Mouse (Mus musculus) midbrain, embryonic 15.5 days (tissue): ENCODE data around the gene Cpe. TPM values are rescaled to one million over a fixed set of nuclear protein-coding genes. Genes with fewer than 3 reads are reported as not detected.
"Not testable (repeated sequence)": the region's sequence is repeated elsewhere in the genome, so short reads cannot be mapped to it uniquely, and the experiment has no call there.

Source experiments
- ATAC-seq: fragments of 200-750 bp; cut with Nextera tagmentation; replicated peaks from 2 replicates; pipeline ENCODE4 v1.8.0; 2017; ENCODE audit warnings: moderate TSS enrichment
- H3K27ac ChIP-seq: fragments of 300-500 bp; sonication (generic); 2 replicates; pipeline ENCODE4 v1.5.1; 2015; ENCODE audit warnings: mild to moderate bottlenecking, inconsistent platforms
- H3K27me3 ChIP-seq: fragments of 300-500 bp; sonication (generic); replicated peaks from 2 replicates; pipeline ENCODE4 v1.6.1; 2015; ENCODE audit warnings: inconsistent platforms
- H3K36me3 ChIP-seq: fragments of 300-500 bp; sonication (generic); replicated peaks from 2 replicates; pipeline ENCODE4 v1.6.1; 2015; ENCODE audit warnings: inconsistent platforms
- H3K4me1 ChIP-seq: fragments of 300-500 bp; sonication (generic); 2 replicates; pipeline ENCODE4 v1.6.1; 2015; ENCODE audit warnings: inconsistent platforms
- H3K4me2 ChIP-seq: fragments of 300-500 bp; sonication (generic); 2 replicates; pipeline ENCODE4 v1.6.1; 2015; ENCODE audit warnings: inconsistent platforms, mild to moderate bottlenecking, moderate library complexity
- H3K4me3 ChIP-seq: fragments of 300-500 bp; sonication (generic); 2 replicates; pipeline ENCODE4 v1.5.1; 2015; ENCODE audit warnings: mild to moderate bottlenecking, inconsistent platforms
- H3K9ac ChIP-seq: fragments of 300-500 bp; sonication (generic); 2 replicates; pipeline ENCODE4 v1.6.1; 2015; ENCODE audit warnings: mild to moderate bottlenecking, inconsistent platforms
- H3K9me3 ChIP-seq: fragments of 300-500 bp; sonication (generic); 2 replicates; pipeline ENCODE4 v1.6.1; 2016; ENCODE audit warnings: inconsistent platforms
- WGBS: fragments of 180-500 bp; shearing (Covaris S2); methylation state at CpG from one replicate; pipeline ENCODE4 v1.1.7; 2015; ENCODE audit warnings: mixed read lengths; 5-methylcytosine and 5-hydroxymethylcytosine counted together
- polyA plus RNA-seq: library from polyadenylated mRNA; unstranded; fragments of >200 nt; fragmentation: Nextera tagmentation; extraction: Ambion mirVana; gene quantifications from 2 replicates; pipeline ENCODE4 v1.2.1, GENCODE M21; 2015

Cpe gene
- polyA plus RNA-seq, 1 experiment from 2014 or later, result 862 TPM

DNA sequence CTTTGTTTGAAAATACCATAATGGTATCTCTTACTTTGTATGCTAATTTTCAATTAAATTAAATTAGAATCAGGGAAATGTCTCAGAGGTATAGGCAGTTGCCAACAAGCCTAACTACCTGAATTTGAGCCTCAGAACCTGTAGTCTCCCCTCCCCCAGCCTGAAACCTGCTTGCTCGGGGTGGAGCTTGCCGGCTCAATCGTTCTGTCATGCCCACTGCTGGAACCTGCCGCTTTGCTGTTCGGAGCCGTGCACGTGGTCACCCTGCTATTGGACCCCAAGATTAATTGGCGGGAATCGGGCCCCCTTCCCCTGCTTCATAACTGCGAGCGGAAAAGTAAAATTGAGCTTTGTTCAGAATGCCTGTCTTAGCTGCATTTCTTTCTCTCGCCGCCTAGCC is 26.5 kb downstream of the Cpe start:
- peaks cover 16% of the 10 kb centered on the region for H3K4me1 ChIP-seq
- H3K36me3 ChIP-seq, H3K4me2 ChIP-seq, H3K27ac ChIP-seq, H3K4me3 ChIP-seq, H3K9me3 ChIP-seq, ATAC-seq, H3K27me3 ChIP-seq, H3K9ac ChIP-seq: not testable (repeated sequence)
- 63% methylated on average over 13 of the region's 13 CpGs for WGBS

DNA sequence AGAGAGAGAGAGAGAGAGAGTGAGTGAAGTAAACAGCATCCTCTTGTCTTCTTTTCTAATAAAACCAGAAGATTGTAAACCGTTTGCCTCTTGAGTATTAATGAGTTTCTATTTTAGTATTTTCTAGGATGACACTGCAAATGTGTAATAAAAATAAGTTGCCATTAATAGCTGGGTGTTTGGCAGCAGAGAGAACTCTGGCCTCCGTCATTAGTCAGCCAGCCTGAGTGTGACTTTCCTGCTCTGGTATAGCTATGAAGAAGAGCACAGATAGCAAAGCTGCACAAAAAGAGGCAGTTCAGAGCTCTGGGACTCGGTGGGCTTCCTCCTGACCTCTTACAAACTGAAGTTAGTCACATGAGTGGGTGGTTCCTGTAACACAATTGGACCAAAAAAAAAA is 27.3 kb downstream of the Cpe start:
- Histone ChIP-seq H3K4me1 (peaks cover 20% of the 10 kb centered on the region), H3K9ac (no peak overlapping the region), H3K4me2 (no peak overlapping the region), H3K36me3 (no peaks in the 10 kb centered on the region), H3K27ac (no peak overlapping the region), H3K9me3 (no peaks in the 10 kb centered on the region), H3K27me3 (no peaks in the 10 kb centered on the region), H3K4me3 (no peak overlapping the region)
- 59% methylated on average over 3 of the region's 3 CpGs for WGBS
- no peak for ATAC-seq

DNA sequence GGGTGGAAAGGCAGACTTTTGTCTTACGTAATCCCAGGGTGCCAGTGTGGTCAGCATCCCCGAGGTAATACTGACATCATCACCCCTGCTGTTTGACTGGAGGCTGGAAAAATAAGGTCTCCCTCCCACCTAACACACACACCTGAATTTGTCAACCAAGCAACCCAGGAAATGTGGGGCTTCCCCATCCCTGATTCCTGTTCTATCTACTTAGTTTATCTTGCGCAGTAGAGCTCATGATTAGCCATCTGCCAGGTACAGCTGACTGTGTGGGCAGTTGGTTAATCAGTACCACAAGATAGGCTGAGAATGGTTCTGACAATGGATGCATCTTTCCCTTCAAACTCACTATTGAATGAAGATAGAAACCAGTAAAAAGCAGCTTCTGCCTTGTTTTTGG is 28.0 kb downstream of the Cpe start:
- Histone ChIP-seq H3K4me3 (no peak overlapping the region), H3K27ac (no peak overlapping the region), H3K4me1 (peaks cover 25% of the 10 kb centered on the region), H3K27me3 (no peaks in the 10 kb centered on the region), H3K36me3 (no peaks in the 10 kb centered on the region), H3K4me2 (no peak overlapping the region), H3K9ac (no peak overlapping the region), H3K9me3 (no peaks in the 10 kb centered on the region)
- WGBS, result 57% methylated on average over 3 of the region's 3 CpGs
- no peak for ATAC-seq

DNA sequence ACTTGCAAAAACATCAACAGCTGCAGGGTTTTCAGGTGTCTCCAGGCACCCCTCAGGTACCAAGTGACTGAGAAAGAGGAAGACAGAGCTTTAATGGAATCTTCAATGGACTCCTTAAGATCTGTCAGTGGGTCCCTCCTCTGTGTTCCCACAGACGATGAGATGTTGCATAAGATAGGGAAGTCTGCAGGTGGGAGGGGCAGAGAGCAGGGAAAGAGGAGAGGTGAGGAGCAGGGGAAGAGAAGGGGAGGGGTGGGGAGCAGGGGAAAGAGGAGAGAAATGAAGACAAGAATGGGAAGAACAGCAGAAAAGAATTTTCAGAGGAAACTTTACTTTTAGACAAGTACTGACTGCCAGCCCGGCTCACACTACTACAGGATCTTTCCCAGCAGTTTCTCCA is 28.5 kb downstream of the Cpe start:
- Histone ChIP-seq H3K9ac (no peak overlapping the region), H3K4me1 (peaks cover 29% of the 10 kb centered on the region), H3K9me3 (no peaks in the 10 kb centered on the region), H3K27me3 (no peaks in the 10 kb centered on the region), H3K4me2 (no peak overlapping the region), H3K27ac (no peak overlapping the region), H3K36me3 (no peaks in the 10 kb centered on the region), H3K4me3 (no peak overlapping the region)
- ATAC-seq, result 0 out of 2 replicates have a peak, but pooled peaks have one; percentile 8
- WGBS, result 41% methylated on average over 2 of the region's 2 CpGs

DNA sequence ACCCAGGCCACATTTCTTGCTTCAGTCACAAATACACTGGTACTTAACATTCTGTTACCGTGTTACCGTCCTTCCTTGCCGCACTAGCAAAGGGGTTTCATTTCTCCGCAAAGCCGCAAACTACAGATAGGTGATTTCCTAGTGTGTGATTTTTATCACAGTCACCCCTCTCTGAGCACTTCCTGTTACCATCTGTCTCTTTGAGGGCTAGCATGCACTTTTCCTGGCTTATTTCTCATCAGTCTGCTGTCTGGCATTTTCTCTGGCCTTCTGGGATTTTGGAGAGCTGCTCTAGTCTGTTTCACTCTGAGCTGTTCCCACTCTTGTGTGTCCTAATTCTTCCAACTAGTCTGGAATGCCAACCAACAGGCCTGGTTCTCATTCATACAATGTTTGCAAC is 33.8 kb downstream of the Cpe start:
- Histone ChIP-seq H3K27me3 (no peaks in the 10 kb centered on the region), H3K4me3 (no peak overlapping the region), H3K4me1 (peaks cover 45% of the 10 kb centered on the region), H3K4me2 (no peak overlapping the region), H3K27ac (peak overlapping the region; percentile 48), H3K36me3 (0 out of 2 replicates have a peak, but pooled peaks cover 4% of the 10 kb centered on the region), H3K9ac (no peak overlapping the region), H3K9me3 (no peaks in the 10 kb centered on the region)
- ATAC-seq, result no peak
- 70% methylated on average over 5 of the region's 5 CpGs for WGBS

DNA sequence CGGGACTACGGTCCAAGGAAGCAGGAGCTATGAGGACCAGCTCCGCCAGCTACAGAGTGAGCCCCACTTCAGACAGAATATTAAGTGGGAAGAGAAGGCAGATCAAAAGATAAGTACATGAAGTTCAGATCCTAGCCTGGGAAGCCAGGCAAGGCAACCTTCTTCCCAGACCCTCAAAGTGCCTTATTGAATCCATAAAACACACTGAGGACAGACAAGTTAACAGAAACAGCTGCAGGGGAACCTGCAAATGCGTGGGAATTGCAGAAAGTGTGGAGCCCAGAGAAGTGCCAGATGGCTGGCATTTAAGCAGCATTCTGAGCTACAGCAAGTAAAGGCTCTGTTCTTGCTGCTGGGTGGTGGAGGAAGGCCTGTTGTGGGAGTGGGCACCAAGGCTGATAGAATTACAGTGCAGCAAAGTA is 34.9 kb downstream of the Cpe start:
- Histone ChIP-seq H3K4me3 (no peak overlapping the region), H3K27ac (peak overlapping the region; percentile 43), H3K9ac (no peak overlapping the region), H3K36me3 (0 out of 2 replicates have a peak, but pooled peaks cover 4% of the 10 kb centered on the region), H3K4me2 (no peak overlapping the region), H3K4me1 (peaks cover 45% of the 10 kb centered on the region), H3K27me3 (no peaks in the 10 kb centered on the region), H3K9me3 (no peaks in the 10 kb centered on the region)
- peak; percentile 57 for ATAC-seq
- WGBS, result 30% methylated on average over 4 of the region's 4 CpGs

DNA sequence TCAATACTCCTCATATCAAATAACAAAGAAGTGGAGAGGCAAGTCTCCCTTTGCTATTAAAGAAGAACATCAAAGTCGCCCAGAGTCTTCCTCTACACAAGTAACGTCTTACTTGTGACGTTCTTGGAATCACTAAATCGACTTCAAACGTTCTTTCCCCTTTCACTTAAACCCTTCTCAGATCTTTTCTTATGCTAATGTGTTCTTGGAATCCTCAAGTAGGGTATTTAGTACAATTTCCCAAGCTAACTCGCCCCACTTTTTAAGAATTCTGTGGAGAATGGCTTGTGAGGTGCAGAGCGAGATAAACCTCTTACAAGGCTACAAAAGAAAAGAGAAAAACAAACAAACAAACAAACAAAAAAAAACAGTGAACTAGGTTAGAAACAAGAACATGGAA is 35.3 kb downstream of the Cpe start:
- Histone ChIP-seq H3K9me3 (no peaks in the 10 kb centered on the region), H3K9ac (no peak overlapping the region), H3K4me2 (no peak overlapping the region), H3K27me3 (no peaks in the 10 kb centered on the region), H3K4me3 (no peak overlapping the region), H3K4me1 (peaks cover 45% of the 10 kb centered on the region), H3K27ac (peak overlapping the region; percentile 43), H3K36me3 (0 out of 2 replicates have a peak, but pooled peaks cover 4% of the 10 kb centered on the region)
- 7% methylated on average over 7 of the region's 7 CpGs for WGBS
- no peak for ATAC-seq

DNA sequence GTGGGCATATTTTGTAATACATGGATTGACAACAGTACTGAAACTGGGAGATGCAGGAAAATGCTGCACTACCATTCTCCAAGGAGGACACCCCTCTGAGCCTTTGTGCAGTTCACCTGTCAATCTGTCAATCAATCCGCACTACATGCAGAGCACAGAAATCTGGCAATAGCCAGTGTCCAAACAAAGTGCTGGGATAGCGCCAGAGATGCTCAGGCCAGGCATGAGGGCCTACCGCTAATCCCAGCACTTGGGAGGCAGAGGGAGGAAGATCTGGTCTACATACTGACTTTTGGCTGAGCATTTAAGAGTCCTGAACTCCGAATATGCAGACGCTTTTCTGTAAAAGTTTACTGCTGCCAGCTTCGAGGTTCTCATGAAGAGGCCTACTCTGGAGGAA is 37.0 kb downstream of the Cpe start:
- H3K4me2 ChIP-seq, result no peak overlapping the region
- H3K4me3 ChIP-seq, result no peak overlapping the region
- H3K27me3 ChIP-seq, result no peaks in the 10 kb centered on the region
- 0 out of 2 replicates have a peak, but pooled peaks cover 4% of the 10 kb centered on the region for H3K36me3 ChIP-seq
- no peak overlapping the region for H3K9ac ChIP-seq
- no peaks in the 10 kb centered on the region for H3K9me3 ChIP-seq
- ATAC-seq, result no peak
- H3K27ac ChIP-seq, result no peak overlapping the region
- WGBS, result 59% methylated on average over 6 of the region's 6 CpGs
- peaks cover 37% of the 10 kb centered on the region for H3K4me1 ChIP-seq

DNA sequence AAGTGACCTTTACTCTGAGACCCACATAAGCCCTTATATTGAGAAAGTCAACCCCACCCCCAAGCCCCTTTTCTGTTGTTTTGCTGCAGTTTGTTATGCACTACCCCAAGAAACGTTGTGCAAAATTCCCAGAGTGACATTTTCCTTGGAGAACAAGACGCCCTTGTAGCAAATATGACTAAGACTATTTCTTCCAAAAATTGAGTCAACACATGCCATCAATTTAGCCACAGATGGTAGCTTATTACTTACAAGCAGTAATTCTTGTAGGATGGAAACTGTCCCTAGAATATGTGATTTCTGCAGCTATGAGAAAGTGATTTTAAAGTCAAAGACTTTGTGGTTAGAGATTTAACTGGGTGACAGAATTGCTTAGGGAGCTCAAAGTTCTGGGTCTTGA is 37.8 kb downstream of the Cpe start:
- 74% methylated on average over 2 of the region's 2 CpGs for WGBS

DNA sequence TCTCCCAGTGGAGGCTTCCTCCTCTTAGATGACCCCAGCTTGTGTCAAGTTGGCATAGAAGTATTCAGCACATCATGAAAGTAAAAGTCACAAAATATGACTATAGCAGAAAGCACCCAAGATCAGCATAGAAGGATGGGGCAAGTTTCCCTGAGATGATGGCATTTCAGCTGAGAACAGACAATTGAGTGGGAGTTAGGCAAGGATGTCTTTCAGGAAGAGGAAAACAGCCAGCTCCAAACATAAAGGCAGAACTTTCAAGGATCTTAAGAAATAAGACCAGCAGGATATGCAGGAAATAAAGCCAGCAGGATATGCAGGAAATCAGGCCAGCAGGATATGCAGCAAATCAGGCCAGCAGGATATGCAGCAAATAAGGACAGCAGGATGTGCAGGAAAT is 40.6 kb downstream of the Cpe start:
- Histone ChIP-seq H3K27me3 (no peaks in the 10 kb centered on the region), H3K27ac (no peak overlapping the region), H3K4me2 (no peak overlapping the region), H3K9ac (no peak overlapping the region), H3K36me3 (0 out of 2 replicates have a peak, but pooled peaks cover 4% of the 10 kb centered on the region), H3K4me3 (no peak overlapping the region), H3K4me1 (peaks cover 8% of the 10 kb centered on the region; the same call in 1 of the 2 replicates), H3K9me3 (no peaks in the 10 kb centered on the region)
- no peak for ATAC-seq

More for the DNA sequence above, 37.8 kb downstream of the Cpe start:
- H3K9ac ChIP-seq, result no peak overlapping the region
- no peak overlapping the region for H3K4me2 ChIP-seq
- no peak overlapping the region for H3K27ac ChIP-seq
- H3K36me3 ChIP-seq, result 0 out of 2 replicates have a peak, but pooled peaks cover 4% of the 10 kb centered on the region
- no peaks in the 10 kb centered on the region for H3K9me3 ChIP-seq
- H3K4me1 ChIP-seq, result peaks cover 33% of the 10 kb centered on the region
- ATAC-seq, result no peak
- H3K27me3 ChIP-seq, result no peaks in the 10 kb centered on the region
- H3K4me3 ChIP-seq, result no peak overlapping the region

DNA sequence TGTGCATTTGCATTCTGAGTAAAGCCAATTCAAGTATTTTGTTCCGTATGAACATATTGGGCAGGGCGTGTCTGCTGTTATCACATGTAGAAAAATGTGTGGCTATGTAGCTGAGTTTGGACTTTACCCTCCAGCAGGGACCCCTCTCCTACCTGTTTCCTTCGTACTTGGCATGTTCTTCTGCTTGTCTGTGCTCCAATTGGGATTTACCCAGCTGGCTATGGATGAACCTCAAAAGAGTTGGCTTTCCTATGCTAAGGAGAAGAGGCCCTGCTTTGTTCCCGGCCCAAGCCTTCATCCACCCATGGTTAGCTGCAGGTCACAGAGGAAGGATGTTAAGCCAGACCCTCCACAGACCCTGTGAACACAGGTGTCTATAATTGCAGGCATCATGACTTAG is 44.8 kb downstream of the Cpe start:
- 85% methylated on average over 4 of the region's 4 CpGs for WGBS
- no peak overlapping the region for H3K9ac ChIP-seq
- H3K36me3 ChIP-seq, result no peaks in the 10 kb centered on the region
- ATAC-seq, result no peak
- no peak overlapping the region for H3K4me2 ChIP-seq
- no peak overlapping the region for H3K4me3 ChIP-seq
- no peaks in the 10 kb centered on the region for H3K27me3 ChIP-seq
- H3K27ac ChIP-seq, result no peak overlapping the region
- peaks cover 11% of the 10 kb centered on the region for H3K4me1 ChIP-seq
- H3K9me3 ChIP-seq, result no peaks in the 10 kb centered on the region

DNA sequence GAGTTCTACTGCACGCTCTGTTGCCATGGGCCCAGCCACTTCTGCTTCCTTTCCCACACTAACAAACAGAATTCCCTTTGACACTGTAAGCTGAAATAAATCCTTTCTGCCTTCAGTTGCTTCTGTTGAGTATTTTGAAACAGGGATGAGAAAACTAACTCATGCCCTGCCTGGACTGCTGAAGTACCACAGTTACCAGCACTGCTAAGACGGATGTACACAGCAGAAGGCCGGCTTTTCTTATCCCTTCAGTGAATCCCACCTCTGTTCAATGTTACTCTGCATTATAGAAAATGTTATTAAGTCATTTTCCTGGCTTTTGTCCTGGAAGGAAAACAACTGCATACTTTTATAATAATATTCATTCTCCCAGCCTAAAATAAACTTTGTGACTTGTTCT is 45.7 kb downstream of the Cpe start:
- no peak for ATAC-seq
- Histone ChIP-seq H3K4me1 (peaks cover 11% of the 10 kb centered on the region), H3K9ac (no peak overlapping the region), H3K27me3 (no peaks in the 10 kb centered on the region), H3K4me3 (no peak overlapping the region), H3K4me2 (no peak overlapping the region), H3K9me3 (no peaks in the 10 kb centered on the region), H3K36me3 (no peaks in the 10 kb centered on the region), H3K27ac (no peak overlapping the region)
- WGBS, result 86% methylated on average over 3 of the region's 3 CpGs

DNA sequence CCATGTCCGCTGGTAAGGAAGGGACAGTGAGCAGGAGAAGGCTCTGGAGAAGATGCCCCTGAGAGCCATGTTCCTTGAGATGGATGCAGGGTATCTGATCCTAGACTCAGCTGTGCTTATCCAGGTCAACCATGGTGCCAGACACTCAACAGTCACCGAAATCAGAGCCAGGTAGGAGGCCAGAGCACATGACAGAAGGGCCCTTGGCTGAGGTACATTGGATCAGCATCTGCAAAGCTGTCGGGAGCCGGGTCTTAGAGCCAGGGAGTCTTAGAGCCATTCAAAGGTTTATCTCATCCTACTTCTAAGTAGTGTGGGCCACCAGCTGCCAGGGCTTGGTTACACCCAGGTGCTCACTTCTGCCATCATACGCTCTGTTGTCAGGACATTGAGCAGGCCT is 46.4 kb downstream of the Cpe start:
- H3K9me3 ChIP-seq, result no peaks in the 10 kb centered on the region
- WGBS, result 97% methylated on average over 5 of the region's 5 CpGs
- 0 out of 2 replicates have a peak, but pooled peaks have one; percentile 21 for ATAC-seq

More for the DNA sequence above, 46.4 kb downstream of the Cpe start:
- H3K27ac ChIP-seq, result no peak overlapping the region
- no peak overlapping the region for H3K9ac ChIP-seq
- no peak overlapping the region for H3K4me2 ChIP-seq
- H3K4me1 ChIP-seq, result peaks cover 14% of the 10 kb centered on the region
- no peaks in the 10 kb centered on the region for H3K27me3 ChIP-seq
- no peaks in the 10 kb centered on the region for H3K36me3 ChIP-seq
- no peak overlapping the region for H3K4me3 ChIP-seq
